Mouse (Mus musculus) kidney, adult 11 months (tissue): ENCODE results near the gene Rbmx.

Source experiments
- DNase-seq: peaks from one replicate; pipeline ENCODE4 v3.0.0; 2022

The Rbmx gene

GRCm38 (mm10) chrX:57392367-57393246 lies at the start of gene Rbmx:
Rbmx (minus strand) TSS chrX:57393036.
- peak; percentile 89 for DNase-seq

- no peak for DNase-seq
Observed at GRCm38 (mm10) chrX:57433897-57434296, 41.1 kb upstream of the Rbmx start.

- no peak for DNase-seq
Observed at GRCm38 (mm10) chrX:57431610-57432009, 38.8 kb upstream of the Rbmx start.

GRCm38 (mm10) chrX:57408769-57409168 lies 15.9 kb upstream of the Rbmx start, which contains the start of gene Gm364:
Gm364 (plus strand) TSS chrX:57409154.
- no peak for DNase-seq

GRCm38 (mm10) chrX:57403651-57404050 lies 10.8 kb upstream of the Rbmx start:
- DNase-seq: no peak

- no peak for DNase-seq
Observed at GRCm38 (mm10) chrX:57401388-57401787, 8.6 kb upstream of the Rbmx start.

- DNase-seq: no peak
Observed at GRCm38 (mm10) chrX:57393412-57393811, 576 bp upstream of the Rbmx start.

GRCm38 (mm10) chrX:57380915-57381314 lies 11.9 kb downstream of the Rbmx start:
- peak; percentile 18 for DNase-seq

GRCm38 (mm10) chrX:57378579-57378978 lies 14.3 kb downstream of the Rbmx start:
- peak; percentile 70 for DNase-seq

- no peak for DNase-seq
Observed at GRCm38 (mm10) chrX:57377096-57377495, 15.7 kb downstream of the Rbmx start.

GRCm38 (mm10) chrX:57374029-57374428 lies 18.8 kb downstream of the Rbmx start:
- DNase-seq: no peak

- DNase-seq: no peak
Observed at GRCm38 (mm10) chrX:57373543-57373942, 19.3 kb downstream of the Rbmx start.

GRCm38 (mm10) chrX:57372965-57373364 lies 19.9 kb downstream of the Rbmx start:
- no peak for DNase-seq

- no peak for DNase-seq
Observed at GRCm38 (mm10) chrX:57364891-57365569, 27.8 kb downstream of the Rbmx start.

GRCm38 (mm10) chrX:57359316-57359715 lies 33.5 kb downstream of the Rbmx start:
- DNase-seq: no peak

GRCm38 (mm10) chrX:57339220-57339619 lies 53.6 kb downstream of the Rbmx start:
- no peak for DNase-seq

- DNase-seq: no peak
Observed at GRCm38 (mm10) chrX:57338371-57339211, 54.2 kb downstream of the Rbmx start, which contains the start of gene Arhgef6. Arhgef6 (minus strand) TSS chrX:57338729.

GRCm38 (mm10) chrX:57337582-57337981 lies 55.3 kb downstream of the Rbmx start:
- no peak for DNase-seq

GRCm38 (mm10) chrX:57336958-57337357 lies 55.9 kb downstream of the Rbmx start:
- no peak for DNase-seq

- no peak for DNase-seq
Observed at GRCm38 (mm10) chrX:57335313-57335712, 57.5 kb downstream of the Rbmx start.
